Mouse (Mus musculus) adrenal gland, postnatal 4 days (tissue): ENCODE results near the gene Ccdc126. TPM values are rescaled to one million over a fixed set of nuclear protein-coding genes. Genes with fewer than 3 reads are reported as not detected.

Experiments used
- DNase-seq, 2 experiments: peaks; one replicate each; pipeline ENCODE4 v3.0.0; 2021 to 2022; ENCODE audit warnings: low spot score in 2 of 2, mixed read lengths in 2 of 2
- total RNA-seq, 2 experiments: library from RNA; stranded (reverse); gene quantifications; 2 replicates each; pipeline ENCODE4 v1.2.3; 2021

Gene Ccdc126
- total RNA-seq, 2 experiments from 2014 or later, result 9.2 to 10.2 TPM

- DNase-seq, result no peak
These were observed 24.8 kb downstream of the Ccdc126 start for GRCm38 (mm10) chr6:49343737-49344469.

GRCm38 (mm10) chr6:49349826-49350225 lies 30.8 kb downstream of the Ccdc126 start:
- no peak for DNase-seq

- DNase-seq, result no peak
These were observed 35.5 kb downstream of the Ccdc126 start for GRCm38 (mm10) chr6:49354613-49355012.

- no peak for DNase-seq
These were observed 36.1 kb downstream of the Ccdc126 start for GRCm38 (mm10) chr6:49355171-49355570.

GRCm38 (mm10) chr6:49360420-49360819 lies 41.3 kb downstream of the Ccdc126 start:
- no peak for DNase-seq

GRCm38 (mm10) chr6:49367159-49368054 lies 48.3 kb downstream of the Ccdc126 start, which contains the start of gene Fam221a:
Gene Fam221a (plus strand): TSS chr6:49367739.
- peak; percentile 52 to 70 for DNase-seq

GRCm38 (mm10) chr6:49368212-49368611 lies 49.1 kb downstream of the Ccdc126 start:
- DNase-seq, result no peak

GRCm38 (mm10) chr6:49372705-49373104 lies 53.6 kb downstream of the Ccdc126 start:
- no peak for DNase-seq

- no peak for DNase-seq
These were observed 54.9 kb downstream of the Ccdc126 start for GRCm38 (mm10) chr6:49373943-49374342.

- DNase-seq, result no peak
These were observed 59.3 kb downstream of the Ccdc126 start for GRCm38 (mm10) chr6:49378328-49378727.

Other genes starting within 250 kb of the Ccdc126 start
- gene Malsu1, start 245.5 kb upstream of the Ccdc126 start, total RNA-seq, result 10 to 100 TPM; 56.4 to 61.1 TPM
- 10 to 100 TPM; 16.9 to 17.5 TPM for gene Igf2bp3, start 104.3 kb upstream of the Ccdc126 start, total RNA-seq
- gene Tra2a, start 55.2 kb upstream of the Ccdc126 start, total RNA-seq, result 10 to 100 TPM; 58.7 to 63.1 TPM
- gene Fam221a, start 48.5 kb downstream of the Ccdc126 start, total RNA-seq, result 1 to 10 TPM; 7.1 to 7.5 TPM
- gene Stk31, start 76.3 kb downstream of the Ccdc126 start, total RNA-seq, result under 1 TPM; 0.68 to 0.76 TPM